Mouse (Mus musculus): ENCODE measurements around the gene Tbl2. TPM values are rescaled to one million over a fixed set of nuclear protein-coding genes. Genes with fewer than 3 reads are reported as not detected.

Tbl2 gene
- 10.6 and 23.4 TPM in 2 replicates for total RNA-seq (2017)

GRCm38 (mm10) chr5:135149053-135149819 lies at the start of gene Tbl2:
Tbl2 (plus strand) TSS chr5:135149657.
- peak; percentile 92 to 95 for ATAC-seq (replicated peaks in 1 of 2; ENCODE audit: insufficient read depth in 1 of 2, low FRiP score in 2 of 2, low TSS enrichment in 1 of 2, low read depth in 1 of 2, poor library complexity in 2 of 2, severe bottlenecking in 2 of 2)

- ATAC-seq (replicated peaks in 1 of 2; ENCODE audit: insufficient read depth in 1 of 2, low FRiP score in 2 of 2, low TSS enrichment in 1 of 2, low read depth in 1 of 2, poor library complexity in 2 of 2, severe bottlenecking in 2 of 2) = no peak
Measured at GRCm38 (mm10) chr5:135100981-135101380, 48.5 kb upstream of the Tbl2 start.

GRCm38 (mm10) chr5:135103999-135104660 lies 45.3 kb upstream of the Tbl2 start:
- no peak for ATAC-seq (replicated peaks in 1 of 2; ENCODE audit: insufficient read depth in 1 of 2, low FRiP score in 2 of 2, low TSS enrichment in 1 of 2, low read depth in 1 of 2, poor library complexity in 2 of 2, severe bottlenecking in 2 of 2)

GRCm38 (mm10) chr5:135106758-135107256 lies 42.6 kb upstream of the Tbl2 start:
- ATAC-seq (replicated peaks in 1 of 2; ENCODE audit: insufficient read depth in 1 of 2, low FRiP score in 2 of 2, low TSS enrichment in 1 of 2, low read depth in 1 of 2, poor library complexity in 2 of 2, severe bottlenecking in 2 of 2) = peak; percentile 83 to 91

- ATAC-seq (replicated peaks in 1 of 2; ENCODE audit: insufficient read depth in 1 of 2, low FRiP score in 2 of 2, low TSS enrichment in 1 of 2, low read depth in 1 of 2, poor library complexity in 2 of 2, severe bottlenecking in 2 of 2) = peak; percentile 37 to 66; a peak in 2 of 4 replicates
Measured at GRCm38 (mm10) chr5:135107521-135108501, 41.6 kb upstream of the Tbl2 start.

- no peak for ATAC-seq (replicated peaks in 1 of 2; ENCODE audit: insufficient read depth in 1 of 2, low FRiP score in 2 of 2, low TSS enrichment in 1 of 2, low read depth in 1 of 2, poor library complexity in 2 of 2, severe bottlenecking in 2 of 2)
Measured at GRCm38 (mm10) chr5:135109017-135109416, 40.4 kb upstream of the Tbl2 start.

- ATAC-seq (replicated peaks in 1 of 2; ENCODE audit: insufficient read depth in 1 of 2, low FRiP score in 2 of 2, low TSS enrichment in 1 of 2, low read depth in 1 of 2, poor library complexity in 2 of 2, severe bottlenecking in 2 of 2) = no peak
Measured at GRCm38 (mm10) chr5:135109426-135109825, 40.0 kb upstream of the Tbl2 start.

- ATAC-seq (replicated peaks in 1 of 2; ENCODE audit: insufficient read depth in 1 of 2, low FRiP score in 2 of 2, low TSS enrichment in 1 of 2, low read depth in 1 of 2, poor library complexity in 2 of 2, severe bottlenecking in 2 of 2) = no peak
Measured at GRCm38 (mm10) chr5:135109976-135110375, 39.5 kb upstream of the Tbl2 start.

- no peak for ATAC-seq (replicated peaks in 1 of 2; ENCODE audit: insufficient read depth in 1 of 2, low FRiP score in 2 of 2, low TSS enrichment in 1 of 2, low read depth in 1 of 2, poor library complexity in 2 of 2, severe bottlenecking in 2 of 2)
Measured at GRCm38 (mm10) chr5:135113782-135114181, 35.7 kb upstream of the Tbl2 start.

- ATAC-seq (replicated peaks in 1 of 2; ENCODE audit: insufficient read depth in 1 of 2, low FRiP score in 2 of 2, low TSS enrichment in 1 of 2, low read depth in 1 of 2, poor library complexity in 2 of 2, severe bottlenecking in 2 of 2) = no peak
Measured at GRCm38 (mm10) chr5:135115241-135115640, 34.2 kb upstream of the Tbl2 start.

- ATAC-seq (replicated peaks in 1 of 2; ENCODE audit: insufficient read depth in 1 of 2, low FRiP score in 2 of 2, low TSS enrichment in 1 of 2, low read depth in 1 of 2, poor library complexity in 2 of 2, severe bottlenecking in 2 of 2) = peak; percentile 63 to 70; a peak in 3 of 4 replicates
Measured at GRCm38 (mm10) chr5:135118589-135119081, 30.8 kb upstream of the Tbl2 start.

GRCm38 (mm10) chr5:135120753-135121152 lies 28.7 kb upstream of the Tbl2 start:
- no peak for ATAC-seq (replicated peaks in 1 of 2; ENCODE audit: insufficient read depth in 1 of 2, low FRiP score in 2 of 2, low TSS enrichment in 1 of 2, low read depth in 1 of 2, poor library complexity in 2 of 2, severe bottlenecking in 2 of 2)

- ATAC-seq (replicated peaks in 1 of 2; ENCODE audit: insufficient read depth in 1 of 2, low FRiP score in 2 of 2, low TSS enrichment in 1 of 2, low read depth in 1 of 2, poor library complexity in 2 of 2, severe bottlenecking in 2 of 2) = no peak
Measured at GRCm38 (mm10) chr5:135126121-135126520, 23.3 kb upstream of the Tbl2 start.

- no peak for ATAC-seq (replicated peaks in 1 of 2; ENCODE audit: insufficient read depth in 1 of 2, low FRiP score in 2 of 2, low TSS enrichment in 1 of 2, low read depth in 1 of 2, poor library complexity in 2 of 2, severe bottlenecking in 2 of 2)
Measured at GRCm38 (mm10) chr5:135127669-135128068, 21.8 kb upstream of the Tbl2 start.

GRCm38 (mm10) chr5:135129747-135130146 lies 19.7 kb upstream of the Tbl2 start:
- no peak for ATAC-seq (replicated peaks in 1 of 2; ENCODE audit: insufficient read depth in 1 of 2, low FRiP score in 2 of 2, low TSS enrichment in 1 of 2, low read depth in 1 of 2, poor library complexity in 2 of 2, severe bottlenecking in 2 of 2)

GRCm38 (mm10) chr5:135133736-135134405 lies 15.6 kb upstream of the Tbl2 start:
- peak; percentile 60 to 81 for ATAC-seq (replicated peaks in 1 of 2; ENCODE audit: insufficient read depth in 1 of 2, low FRiP score in 2 of 2, low TSS enrichment in 1 of 2, low read depth in 1 of 2, poor library complexity in 2 of 2, severe bottlenecking in 2 of 2)

GRCm38 (mm10) chr5:135134534-135134933 lies 14.9 kb upstream of the Tbl2 start:
- ATAC-seq (replicated peaks in 1 of 2; ENCODE audit: insufficient read depth in 1 of 2, low FRiP score in 2 of 2, low TSS enrichment in 1 of 2, low read depth in 1 of 2, poor library complexity in 2 of 2, severe bottlenecking in 2 of 2) = peak; percentile 52 to 58; a peak in 3 of 4 replicates

All from hematopoietic stem cell, adult 5-6 weeks (primary cell).